Mouse (Mus musculus) neural tube, embryonic 13.5 days (tissue): ENCODE results near the gene Pilra. TPM values are rescaled to one million over a fixed set of nuclear protein-coding genes. Genes with fewer than 3 reads are reported as not detected.

Experiments used
- ATAC-seq: fragments of 200-750 bp; cut with Nextera tagmentation; 2 replicates; pipeline ENCODE4 v1.8.0; 2017; ENCODE audit warnings: low read depth, mild to moderate bottlenecking, moderate TSS enrichment, moderate library complexity
- H3K27ac ChIP-seq: fragments of 300-500 bp; sonication (generic); replicated peaks from 2 replicates; pipeline ENCODE4 v1.5.1; 2015; ENCODE audit warnings: moderate library complexity, mild to moderate bottlenecking, inconsistent platforms
- H3K27me3 ChIP-seq: fragments of 300-500 bp; sonication (generic); 2 replicates; pipeline ENCODE4 v1.6.1; 2015; ENCODE audit warnings: mild to moderate bottlenecking, inconsistent platforms
- H3K36me3 ChIP-seq: fragments of 300-500 bp; sonication (generic); 2 replicates; pipeline ENCODE4 v1.6.1; 2015; ENCODE audit warnings: mild to moderate bottlenecking, inconsistent platforms
- H3K4me1 ChIP-seq: fragments of 300-500 bp; sonication (generic); replicated peaks from 2 replicates; pipeline ENCODE4 v1.6.1; 2015; ENCODE audit warnings: inconsistent platforms
- H3K4me2 ChIP-seq: fragments of 300-500 bp; sonication (generic); 2 replicates; pipeline ENCODE4 v1.6.1; 2015; ENCODE audit warnings: inconsistent platforms, mild to moderate bottlenecking, moderate library complexity
- H3K4me3 ChIP-seq: fragments of 300-500 bp; sonication (generic); 2 replicates; pipeline ENCODE4 v1.5.1; 2015; ENCODE audit warnings: mild to moderate bottlenecking, inconsistent platforms
- H3K9ac ChIP-seq: fragments of 300-500 bp; sonication (generic); 2 replicates; pipeline ENCODE4 v1.6.1; 2015; ENCODE audit warnings: moderate library complexity, mild to moderate bottlenecking, inconsistent platforms
- H3K9me3 ChIP-seq: fragments of 300-500 bp; sonication (generic); 2 replicates; pipeline ENCODE4 v1.6.1; 2016; ENCODE audit warnings: inconsistent platforms
- polyA plus RNA-seq: library from polyadenylated mRNA; unstranded; fragments of >200 nt; fragmentation: Nextera tagmentation; extraction: Ambion mirVana; gene quantifications from 2 replicates; pipeline ENCODE4 v1.2.1, GENCODE M21; 2015

The Pilra gene
- polyA plus RNA-seq, 1 experiment from 2014 or later = 1.3 TPM

DNA sequence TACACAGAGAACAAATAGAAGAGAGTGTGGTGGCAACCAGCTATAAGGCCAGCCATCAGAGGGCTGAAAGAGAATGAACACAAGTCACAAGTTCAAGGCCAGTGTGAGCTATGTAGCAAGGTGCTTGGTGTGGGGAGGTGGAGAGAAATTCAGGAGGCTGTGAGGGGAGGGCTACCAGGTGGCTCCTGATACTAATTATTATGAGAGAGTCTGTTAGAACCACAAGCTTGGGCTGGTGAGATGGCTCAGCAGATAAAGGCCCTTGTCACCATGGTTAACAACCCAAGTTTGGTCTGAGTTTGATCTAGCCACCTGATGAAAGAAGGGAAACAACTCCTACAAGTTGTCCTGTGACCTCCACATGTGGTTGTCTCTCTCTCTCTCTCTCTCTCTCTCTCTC is 63.3 kb downstream of the Pilra start:
- Histone ChIP-seq H3K9ac (no peak overlapping the region), H3K27me3 (no peaks in the 10 kb centered on the region), H3K4me2 (no peak overlapping the region), H3K4me1 (peaks cover 18% of the 10 kb centered on the region; the same call in 1 of the 2 replicates), H3K9me3 (no peaks in the 10 kb centered on the region), H3K4me3 (no peak overlapping the region), H3K27ac (no peak overlapping the region), H3K36me3 (no peaks in the 10 kb centered on the region)
- no peak for ATAC-seq

Other genes starting within 250 kb of the Pilra start
- gene Mospd3, start 235.2 kb downstream of the Pilra start, polyA plus RNA-seq = 50.0 and 58.1 TPM in 2 replicates
- gene Pcolce, start 222.5 kb downstream of the Pilra start, polyA plus RNA-seq = 40.6 and 42.7 TPM in 2 replicates
- 0.17 and 0.20 TPM in 2 replicates for gene Fbxo24, start 207.3 kb downstream of the Pilra start, polyA plus RNA-seq
- gene Lrch4, start 207.2 kb downstream of the Pilra start, polyA plus RNA-seq = 23.8 and 24.5 TPM in 2 replicates
- gene Gm20605, start 207.1 kb downstream of the Pilra start, polyA plus RNA-seq = 6.7 and 7.9 TPM in 2 replicates
- gene Sap25, start 194.9 kb downstream of the Pilra start, polyA plus RNA-seq = 5.6 and 6.5 TPM in 2 replicates
- 0.20 TPM in 1 of 2 replicates, not detected in the other for gene Irs3, start 190.6 kb downstream of the Pilra start, polyA plus RNA-seq
- 15.5 and 16.6 TPM in 2 replicates for gene Agfg2, start 151.6 kb downstream of the Pilra start, polyA plus RNA-seq
- 23.4 and 25.4 TPM in 2 replicates for gene Nyap1, start 94.7 kb downstream of the Pilra start, polyA plus RNA-seq
- gene Tsc22d4, start 90.6 kb downstream of the Pilra start, polyA plus RNA-seq = 76.8 and 86.9 TPM in 2 replicates
- gene Ppp1r35, start 57.4 kb downstream of the Pilra start, polyA plus RNA-seq = 38.1 and 39.7 TPM in 2 replicates
- 9.9 and 12.3 TPM in 2 replicates for gene Mepce, start 48.6 kb downstream of the Pilra start, polyA plus RNA-seq
- gene Zcwpw1, start 48.5 kb downstream of the Pilra start, polyA plus RNA-seq = 10.4 and 12.4 TPM in 2 replicates
- not detected in 2 replicates for gene Pilrb1, start 21.8 kb upstream of the Pilra start, polyA plus RNA-seq
- gene Pilrb2, start 35.5 kb upstream of the Pilra start, polyA plus RNA-seq = 0.27 TPM in 1 of 2 replicates, not detected in the other
- not detected in 2 replicates for gene Cyp3a13, start 85.3 kb upstream of the Pilra start, polyA plus RNA-seq
- 0.21 and 0.27 TPM in 2 replicates for gene Gjc3, start 126.8 kb upstream of the Pilra start, polyA plus RNA-seq
- gene Azgp1, start 145.2 kb upstream of the Pilra start, polyA plus RNA-seq = not detected in 2 replicates
- not detected in 2 replicates for gene Smok3a, start 185.0 kb upstream of the Pilra start, polyA plus RNA-seq
- not detected in 2 replicates for gene Smok3b, start 185.1 kb upstream of the Pilra start, polyA plus RNA-seq
- gene Smok3c, start 216.9 kb upstream of the Pilra start, polyA plus RNA-seq = not detected in 2 replicates
- 26.1 and 26.5 TPM in 2 replicates for gene Zkscan1, start 248.8 kb upstream of the Pilra start, polyA plus RNA-seq